Comparison of ENCODE assay signal across 8 mouse cellular contexts in genomic region chr3:52843998-52844397, GRCm38 (mm10).
DNase-seq lines count a peak whose midpoint lies in the region; ATAC-seq and TF ChIP-seq lines count a peak whose summit lies in the region.

No protein-coding gene starts in this region.

- H3K4me3 ChIP-seq in forebrain, postnatal 0 days (ENCODE audit: low read depth, low read length), result no peak overlapping the region
- no peak overlapping the region for H3K4me3 ChIP-seq in forebrain, embryonic 16.5 days (replicated peaks; ENCODE audit: low read length)
- H3K4me3 ChIP-seq in spleen, adult 2 months (ENCODE audit: extremely low read depth, insufficient read depth, insufficient read length), result no peak overlapping the region

- peak; percentile 51; the same call in 1 of the 2 replicates for ATAC-seq in forebrain, postnatal 0 days
- ATAC-seq in forebrain, embryonic 16.5 days, result no peak
- ATAC-seq in granulocyte monocyte progenitor cell, adult 5-6 weeks (replicated peaks; ENCODE audit: poor library complexity, severe bottlenecking), result peak; percentile 94
- ATAC-seq in megakaryocyte progenitor cell, adult 5-6 weeks (replicated peaks; ENCODE audit: poor library complexity), result peak; percentile 99

- no peaks in the 10 kb centered on the region for H3K27me3 ChIP-seq in forebrain, postnatal 0 days (ENCODE audit: insufficient read depth, low read length)
- no peaks in the 10 kb centered on the region for H3K27me3 ChIP-seq in forebrain, embryonic 16.5 days (replicated peaks; ENCODE audit: control insufficient read depth, insufficient read depth, low read length)
- no peaks in the 10 kb centered on the region for H3K27me3 ChIP-seq in spleen, adult 2 months (ENCODE audit: control insufficient read depth, insufficient read depth, low read length)

- H3K9ac ChIP-seq in forebrain, postnatal 0 days, result no peak overlapping the region
- no peak overlapping the region for H3K9ac ChIP-seq in forebrain, embryonic 16.5 days (replicated peaks; ENCODE audit: low read depth, low read length)

- no peaks in the 10 kb centered on the region for H3K36me3 ChIP-seq in forebrain, postnatal 0 days (ENCODE audit: insufficient read depth)
- no peaks in the 10 kb centered on the region for H3K36me3 ChIP-seq in forebrain, embryonic 16.5 days (ENCODE audit: control insufficient read depth, insufficient read depth)
- H3K36me3 ChIP-seq in spleen, adult 2 months (ENCODE audit: control insufficient read depth, insufficient read depth, low read length), result no peaks in the 10 kb centered on the region

- TF ChIP-seq POLR2A in spleen, adult 2 months (IDR thresholded peaks at IDR 0.05; ENCODE audit: low read depth, low read length), result no peak

- no peak overlapping the region for H3K4me2 ChIP-seq in forebrain, postnatal 0 days (ENCODE audit: low read depth)
- H3K4me2 ChIP-seq in forebrain, embryonic 16.5 days (ENCODE audit: low read length), result no peak overlapping the region

- no peaks in the 10 kb centered on the region for H3K9me3 ChIP-seq in forebrain, postnatal 0 days (ENCODE audit: low read length)
- no peaks in the 10 kb centered on the region for H3K9me3 ChIP-seq in forebrain, embryonic 16.5 days (ENCODE audit: control insufficient read depth, low read length)

- no peaks in the 10 kb centered on the region for H3K4me1 ChIP-seq in forebrain, postnatal 0 days (ENCODE audit: insufficient read depth)
- H3K4me1 ChIP-seq in forebrain, embryonic 16.5 days (replicated peaks; ENCODE audit: control insufficient read depth, insufficient read depth, low read length), result no peaks in the 10 kb centered on the region
- H3K4me1 ChIP-seq in spleen, adult 2 months (ENCODE audit: control insufficient read depth, insufficient read depth, insufficient read length), result peaks cover 16% of the 10 kb centered on the region

- peak; percentile 90 for TF ChIP-seq CTCF in forebrain, postnatal 0 days (IDR thresholded peaks at IDR 0.05; ENCODE audit: low read depth)
- TF ChIP-seq CTCF in spleen, adult 2 months (IDR thresholded peaks at IDR 0.05; ENCODE audit: extremely low read depth, insufficient read depth, insufficient read length, insufficient replicate concordance), result peak; percentile 98

- 26% methylated on average over 7 of the region's 7 CpGs for WGBS in forebrain, postnatal 0 days
- 26% methylated on average over 7 of the region's 7 CpGs for WGBS in forebrain, embryonic 16.5 days
- WGBS in spleen, adult 2 months, result 18% methylated on average over 7 of the region's 7 CpGs

- DNase-seq in forebrain, postnatal 0 days, result peak; percentile 78
- peak; percentile 89 for DNase-seq in ZHBTc4 (ENCODE audit: low read depth, low spot score)
- peak; percentile 74 to 86 for DNase-seq in cerebellum, postnatal 25 days
- peak; percentile 76 to 96 for DNase-seq in layer of hippocampus, postnatal 25 days (ENCODE audit: extremely low spot score in 1 of 2, low spot score in 1 of 2)
- peak; percentile 80 for DNase-seq in spleen, adult 2 months (ENCODE audit: low read depth in 1 of 2, low spot score in 2 of 2)

- no peak overlapping the region for H3K27ac ChIP-seq in forebrain, postnatal 0 days (ENCODE audit: low read depth, low read length)
- no peak overlapping the region for H3K27ac ChIP-seq in forebrain, embryonic 16.5 days (ENCODE audit: low read length)
- H3K27ac ChIP-seq in spleen, adult 2 months (ENCODE audit: insufficient read depth, low read length), result peak overlapping the region; percentile 43
